Mouse (Mus musculus) ES-Bruce4 (cell line): Measurements from ENCODE around the gene Cep164. TPM values are rescaled to one million over a fixed set of nuclear protein-coding genes. Genes with fewer than 3 reads are reported as not detected.
"Not testable (repeated sequence)": the region's sequence is repeated elsewhere in the genome, so short reads cannot be mapped to it uniquely, and the experiment has no call there.

Source experiments
- H3K27ac ChIP-seq: 2 replicates; pipeline ENCODE4 v1.5.1; 2012; ENCODE audit warnings: low read length, inconsistent platforms; ENCODE audit not compliant: insufficient read depth
- H3K27me3 ChIP-seq: 2 replicates; pipeline ENCODE4 v1.6.1; 2012; ENCODE audit warnings: mild to moderate bottlenecking, low read length, inconsistent platforms; ENCODE audit not compliant: control insufficient read depth, poor library complexity, insufficient read depth, severe bottlenecking
- H3K36me3 ChIP-seq: 2 replicates; pipeline ENCODE4 v1.6.1; 2012; ENCODE audit warnings: inconsistent platforms, mild to moderate bottlenecking, low read length, moderate library complexity; ENCODE audit not compliant: control insufficient read depth, poor library complexity, insufficient read depth, severe bottlenecking
- H3K4me1 ChIP-seq: one replicate; pipeline ENCODE4 v1.8.1; 2011; ENCODE audit warnings: low read length; ENCODE audit not compliant: control insufficient read depth, insufficient read depth
- H3K4me3 ChIP-seq: 2 replicates; pipeline ENCODE4 v1.5.1; 2011; ENCODE audit warnings: low read depth, mild to moderate bottlenecking, low read length
- H3K9ac ChIP-seq: 2 replicates; pipeline ENCODE4 v1.6.1; 2012; ENCODE audit warnings: low read depth, mild to moderate bottlenecking, inconsistent platforms; ENCODE audit not compliant: poor library complexity, severe bottlenecking
- H3K9me3 ChIP-seq: replicated peaks from 2 replicates; pipeline ENCODE4 v1.6.1; 2012; ENCODE audit warnings: mild to moderate bottlenecking, low read length, inconsistent platforms; ENCODE audit not compliant: control insufficient read depth, poor library complexity, insufficient read depth, severe bottlenecking
- CTCF ChIP-seq: IDR thresholded peaks from one replicate; pipeline ENCODE4 v1.8.1; 2011; ENCODE audit warnings: low read depth, low read length
- EP300 ChIP-seq: IDR thresholded peaks from 2 replicates; pipeline ENCODE4 v1.6.1; 2011; ENCODE audit warnings: low read depth, low read length; ENCODE audit not compliant: insufficient read depth
- POLR2A ChIP-seq: IDR thresholded peaks from one replicate; pipeline ENCODE4 v1.8.1; 2011; ENCODE audit warnings: low read length; ENCODE audit not compliant: insufficient read depth
- polyA plus RNA-seq: library from polyadenylated mRNA; stranded (reverse); fragments of >200 nt; gene quantifications from 2 replicates; pipeline ENCODE4 v1.2.4, GENCODE M21; 2011; ENCODE audit warnings: low read depth; ENCODE audit not compliant: missing spikeins, insufficient read depth, insufficient read length

Gene Cep164
- polyA plus RNA-seq, 1 experiment: 33.4 TPM

DNA sequence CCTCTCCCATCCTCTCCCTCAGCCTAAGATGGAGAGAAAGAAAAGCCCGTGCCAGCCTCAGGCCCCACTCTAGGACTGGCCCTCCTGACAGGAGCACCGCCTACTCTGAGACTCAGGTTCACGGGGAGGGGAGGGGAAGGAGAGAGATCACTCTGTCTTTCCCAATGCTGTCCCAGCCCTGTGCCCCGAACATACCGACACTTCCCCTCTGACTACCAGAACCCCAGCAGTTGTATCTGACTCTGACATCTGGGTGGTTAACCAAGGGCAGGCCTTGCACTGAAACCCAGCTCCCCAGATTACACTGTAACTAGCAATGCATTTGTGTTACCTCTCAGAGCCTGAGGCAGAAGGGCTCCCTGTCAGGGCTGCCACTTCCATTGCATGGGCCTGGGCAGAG is 40.1 kb downstream of the Cep164 start:
- Histone ChIP-seq H3K36me3 (no peaks in the 10 kb centered on the region), H3K4me1 (no peaks in the 10 kb centered on the region), H3K9ac (no peak overlapping the region), H3K4me3 (no peak overlapping the region), H3K9me3 (no peaks in the 10 kb centered on the region), H3K27ac (no peak overlapping the region), H3K27me3 (no peaks in the 10 kb centered on the region)
- TF ChIP-seq POLR2A: no peak
- TF ChIP-seq EP300: no peak
- TF ChIP-seq CTCF: no peak

DNA sequence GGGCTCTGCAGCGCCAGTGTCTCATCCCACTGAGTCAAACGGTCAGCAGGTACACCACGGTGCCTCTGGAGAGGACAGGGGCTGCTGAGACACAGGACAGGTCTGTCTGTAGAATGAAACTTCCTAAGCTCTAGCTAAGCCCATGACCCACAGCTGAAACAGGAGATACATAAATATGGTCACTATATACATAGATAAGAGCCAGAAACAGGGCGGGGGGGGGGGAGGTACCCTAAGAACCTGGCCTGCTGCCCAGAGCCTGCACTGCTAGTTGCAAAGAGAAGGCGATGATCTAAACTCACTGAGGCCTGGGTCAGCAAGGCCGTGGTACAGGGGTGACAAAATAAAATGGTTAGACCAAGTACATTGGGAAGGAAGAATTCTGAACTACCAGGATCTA is 40.9 kb downstream of the Cep164 start:
- H3K9ac ChIP-seq: no peak overlapping the region
- H3K9me3 ChIP-seq: no peaks in the 10 kb centered on the region
- H3K27me3 ChIP-seq: no peaks in the 10 kb centered on the region
- H3K27ac ChIP-seq: no peak overlapping the region
- no peaks in the 10 kb centered on the region for H3K36me3 ChIP-seq
- H3K4me1 ChIP-seq: no peaks in the 10 kb centered on the region
- TF ChIP-seq POLR2A (no peak), EP300 (no peak), CTCF (no peak)
- no peak overlapping the region for H3K4me3 ChIP-seq

GRCm38 (mm10) chr9:45787071-45787470 is 41.4 kb downstream of the Cep164 start:
- Histone ChIP-seq H3K4me3 (no peak overlapping the region), H3K4me1 (no peaks in the 10 kb centered on the region), H3K27ac (no peak overlapping the region), H3K9me3 (no peaks in the 10 kb centered on the region), H3K27me3 (no peaks in the 10 kb centered on the region), H3K36me3 (no peaks in the 10 kb centered on the region), H3K9ac (no peak overlapping the region)
- no peak for TF ChIP-seq CTCF
- TF ChIP-seq EP300: no peak
- TF ChIP-seq POLR2A: no peak

DNA sequence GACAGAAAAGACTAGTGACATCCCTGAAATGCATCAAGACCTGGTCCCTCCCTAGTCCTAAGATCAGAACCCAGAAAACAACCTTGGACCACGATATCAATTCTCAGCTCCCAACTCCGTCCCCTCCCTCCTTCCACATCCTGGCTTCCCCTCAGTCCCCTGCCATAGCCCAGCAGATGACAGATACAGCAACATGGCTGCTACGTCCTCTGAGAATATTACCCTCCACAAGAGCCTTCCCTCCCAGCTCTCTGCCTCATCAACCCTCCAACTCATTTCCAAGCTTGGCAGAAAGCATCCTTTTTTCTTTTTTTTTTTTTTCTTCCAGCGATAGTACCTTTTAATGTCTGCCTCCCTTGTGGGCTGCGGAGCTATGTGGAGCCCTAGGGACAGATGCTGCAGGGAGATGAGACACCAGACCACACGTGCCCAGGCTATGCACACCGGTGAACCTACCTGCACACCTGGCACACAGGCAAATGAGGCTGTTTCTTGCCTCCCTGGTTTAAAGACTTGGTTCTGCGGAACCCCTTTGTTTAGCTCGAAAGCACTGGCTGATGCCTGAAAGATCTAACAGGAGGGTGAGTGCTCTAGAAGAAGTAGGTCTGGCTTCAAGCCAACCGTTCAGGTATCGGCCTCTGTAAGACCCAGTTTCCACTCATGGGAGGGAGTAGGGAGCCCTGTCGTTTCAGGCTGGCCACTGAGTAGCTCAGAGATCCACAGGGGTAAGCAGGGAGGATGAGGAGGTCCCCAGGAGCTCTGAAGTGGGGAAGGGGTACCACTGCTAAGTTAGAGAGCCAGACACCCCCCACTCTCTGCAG is 45.0 kb downstream of the Cep164 start:
- Histone ChIP-seq H3K4me1 (no peaks in the 10 kb centered on the region), H3K4me3 (no peak overlapping the region), H3K9me3 (no peaks in the 10 kb centered on the region), H3K9ac (no peak overlapping the region), H3K27ac (no peak overlapping the region), H3K36me3 (no peaks in the 10 kb centered on the region), H3K27me3 (no peaks in the 10 kb centered on the region)
- TF ChIP-seq POLR2A: no peak
- no peak for TF ChIP-seq CTCF
- TF ChIP-seq EP300: no peak

- H3K4me1 ChIP-seq: no peaks in the 10 kb centered on the region
- H3K27ac ChIP-seq: no peak overlapping the region
- H3K9ac ChIP-seq: no peak overlapping the region
- H3K9me3 ChIP-seq: no peaks in the 10 kb centered on the region
- peaks cover 3% of the 10 kb centered on the region; the same call in 1 of the 2 replicates for H3K36me3 ChIP-seq
- no peak for TF ChIP-seq EP300
- H3K27me3 ChIP-seq: no peaks in the 10 kb centered on the region
- H3K4me3 ChIP-seq: no peak overlapping the region
These were observed 49.3 kb downstream of the Cep164 start for GRCm38 (mm10) chr9:45779201-45779600.

- not testable (repeated sequence) for H3K9me3 ChIP-seq, H3K4me1 ChIP-seq, H3K27me3 ChIP-seq, H3K9ac ChIP-seq, H3K27ac ChIP-seq, H3K36me3 ChIP-seq, H3K4me3 ChIP-seq
These were observed 52.3 kb downstream of the Cep164 start for GRCm38 (mm10) chr9:45776176-45776575.
